Mouse (Mus musculus) hindbrain, embryonic 12.5 days (tissue): Measurements from ENCODE around the gene Vamp2. TPM values are rescaled to one million over a fixed set of nuclear protein-coding genes. Genes with fewer than 3 reads are reported as not detected.
A peak's percentile ranks its signal among the peaks of the same experiment; 100 is the strongest.

Experiments
- ATAC-seq: fragments of 200-750 bp; cut with Nextera tagmentation; 2 replicates; pipeline ENCODE4 v1.8.0; 2017; ENCODE audit warnings: moderate TSS enrichment; ENCODE audit not compliant: low FRiP score
- H3K27ac ChIP-seq: fragments of 300-500 bp; sonication (generic); 2 replicates; pipeline ENCODE4 v1.5.1; 2016; ENCODE audit warnings: mild to moderate bottlenecking
- H3K27me3 ChIP-seq: fragments of 300-500 bp; sonication (generic); 2 replicates; pipeline ENCODE4 v1.6.1; 2016; ENCODE audit warnings: mild to moderate bottlenecking
- H3K36me3 ChIP-seq: fragments of 300-500 bp; sonication (generic); 2 replicates; pipeline ENCODE4 v1.6.1; 2016; ENCODE audit warnings: mild to moderate bottlenecking
- H3K4me1 ChIP-seq: fragments of 300-500 bp; sonication (generic); 2 replicates; pipeline ENCODE4 v1.6.1; 2016
- H3K4me2 ChIP-seq: fragments of 300-500 bp; sonication (generic); replicated peaks from 2 replicates; pipeline ENCODE4 v1.6.1; 2016; ENCODE audit warnings: mild to moderate bottlenecking
- H3K4me3 ChIP-seq: fragments of 300-500 bp; sonication (generic); 2 replicates; pipeline ENCODE4 v1.5.1; 2016; ENCODE audit warnings: mild to moderate bottlenecking
- H3K9ac ChIP-seq: fragments of 300-500 bp; sonication (generic); 2 replicates; pipeline ENCODE4 v1.6.1; 2016; ENCODE audit warnings: mild to moderate bottlenecking, moderate library complexity
- H3K9me3 ChIP-seq: fragments of 300-500 bp; sonication (generic); replicated peaks from 2 replicates; pipeline ENCODE4 v1.6.1; 2016; ENCODE audit warnings: mild to moderate bottlenecking
- WGBS: fragments of 180-500 bp; shearing (Covaris S2); methylation state at CpG from one replicate; pipeline ENCODE4 v1.1.7; 2016; 5-methylcytosine and 5-hydroxymethylcytosine counted together
- polyA plus RNA-seq: library from polyadenylated mRNA; unstranded; fragments of >200 nt; fragmentation: Nextera tagmentation; extraction: Ambion mirVana; gene quantifications from 2 replicates; pipeline ENCODE4 v1.2.1, GENCODE M21; 2016

The Vamp2 gene
- polyA plus RNA-seq, 1 experiment from 2014 or later: 140 TPM

- Histone ChIP-seq H3K27me3 (no peaks in the 10 kb centered on the region), H3K4me3 (no peak overlapping the region), H3K4me1 (peaks cover 3% of the 10 kb centered on the region), H3K9ac (no peak overlapping the region; the same call in 1 of the 2 replicates), H3K36me3 (no peaks in the 10 kb centered on the region), H3K4me2 (no peak overlapping the region), H3K9me3 (no peaks in the 10 kb centered on the region), H3K27ac (no peak overlapping the region)
- 83% methylated on average over 9 of the region's 9 CpGs for WGBS
- no peak for ATAC-seq
Measured at GRCm38 (mm10) chr11:69077316-69077715, 11.0 kb upstream of the Vamp2 start.

DNA sequence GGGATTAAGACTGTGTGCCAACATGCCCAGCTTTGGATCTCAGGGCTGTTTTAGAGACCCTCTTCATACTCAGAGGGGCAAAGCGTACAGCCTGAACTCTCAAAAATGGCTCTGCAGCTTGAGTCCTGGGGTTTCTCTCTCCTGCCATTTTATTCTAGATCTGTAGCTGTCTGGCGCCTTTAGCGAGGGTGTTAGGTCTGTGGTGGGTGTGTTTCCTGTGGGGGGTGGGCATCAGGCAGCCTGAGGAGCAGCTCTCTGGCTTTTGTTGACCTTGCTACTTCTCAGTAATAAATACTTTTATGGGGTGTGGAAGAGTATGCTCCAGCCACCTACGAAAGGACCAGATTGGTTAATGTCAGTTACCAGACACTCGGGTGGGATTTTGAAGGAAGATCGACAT, 10.2 kb upstream of the Vamp2 start:
- no peaks in the 10 kb centered on the region for H3K9me3 ChIP-seq
- 77% methylated on average over 6 of the region's 6 CpGs for WGBS
- H3K4me2 ChIP-seq: no peak overlapping the region
- no peaks in the 10 kb centered on the region; the same call in 1 of the 2 replicates for H3K4me1 ChIP-seq
- no peaks in the 10 kb centered on the region for H3K36me3 ChIP-seq
- ATAC-seq: no peak
- no peaks in the 10 kb centered on the region for H3K27me3 ChIP-seq
- no peak overlapping the region for H3K9ac ChIP-seq
- H3K27ac ChIP-seq: no peak overlapping the region
- H3K4me3 ChIP-seq: no peak overlapping the region

GRCm38 (mm10) chr11:69078805-69079438, 9.4 kb upstream of the Vamp2 start:
- no peak for ATAC-seq
- Histone ChIP-seq H3K9me3 (no peaks in the 10 kb centered on the region), H3K27me3 (no peaks in the 10 kb centered on the region)

GRCm38 (mm10) chr11:69080102-69080854, 8.0 kb upstream of the Vamp2 start:
- Histone ChIP-seq H3K27me3 (no peaks in the 10 kb centered on the region), H3K27ac (no peak overlapping the region), H3K4me2 (no peak overlapping the region), H3K4me1 (no peaks in the 10 kb centered on the region), H3K36me3 (no peaks in the 10 kb centered on the region), H3K9me3 (no peaks in the 10 kb centered on the region), H3K9ac (no peak overlapping the region), H3K4me3 (no peak overlapping the region)
- no peak for ATAC-seq
- 87% methylated on average over 15 of the region's 15 CpGs for WGBS

More at GRCm38 (mm10) chr11:69078805-69079438, 9.4 kb upstream of the Vamp2 start:
- Histone ChIP-seq H3K27ac (no peak overlapping the region), H3K4me2 (no peak overlapping the region), H3K36me3 (no peaks in the 10 kb centered on the region), H3K4me3 (no peak overlapping the region), H3K9ac (no peak overlapping the region), H3K4me1 (no peaks in the 10 kb centered on the region)
- 85% methylated on average over 5 of the region's 5 CpGs for WGBS

- no peaks in the 10 kb centered on the region for H3K9me3 ChIP-seq
- no peaks in the 10 kb centered on the region for H3K27me3 ChIP-seq
- no peaks in the 10 kb centered on the region for H3K4me1 ChIP-seq
- H3K9ac ChIP-seq: no peak overlapping the region
- no peak for ATAC-seq
- no peak overlapping the region for H3K27ac ChIP-seq
- H3K4me2 ChIP-seq: no peak overlapping the region
- H3K36me3 ChIP-seq: no peaks in the 10 kb centered on the region
- no peak overlapping the region for H3K4me3 ChIP-seq
- 90% methylated on average over 8 of the region's 8 CpGs for WGBS
Measured at GRCm38 (mm10) chr11:69080855-69081222, 7.5 kb upstream of the Vamp2 start.

GRCm38 (mm10) chr11:69081613-69082012, 6.7 kb upstream of the Vamp2 start:
- Histone ChIP-seq H3K9ac (no peak overlapping the region), H3K4me2 (no peak overlapping the region), H3K27ac (no peak overlapping the region), H3K36me3 (no peaks in the 10 kb centered on the region), H3K9me3 (no peaks in the 10 kb centered on the region), H3K4me1 (no peaks in the 10 kb centered on the region), H3K27me3 (no peaks in the 10 kb centered on the region), H3K4me3 (no peak overlapping the region)
- no peak for ATAC-seq
- WGBS: 91% methylated on average over 7 of the region's 7 CpGs

DNA sequence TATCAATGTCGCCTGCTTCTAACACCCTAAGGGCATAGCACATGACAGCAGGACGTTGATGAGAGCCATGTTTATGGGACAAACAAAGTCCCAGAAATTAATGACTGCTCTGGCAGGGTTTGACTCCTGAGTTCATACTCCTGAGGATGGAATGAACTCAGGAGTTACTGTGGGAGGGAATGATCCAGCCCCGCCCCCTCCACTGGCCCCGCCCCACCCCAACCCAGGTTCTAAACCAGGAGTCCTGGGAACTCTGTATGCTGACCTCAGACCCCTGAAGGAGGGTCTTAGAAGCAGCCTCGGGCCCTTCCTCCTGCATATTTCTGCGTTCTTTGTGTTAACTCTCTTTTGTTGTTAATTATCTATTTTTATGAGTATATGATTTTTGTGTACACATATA, 2.7 kb upstream of the Vamp2 start:
- Histone ChIP-seq H3K27ac (no peak overlapping the region), H3K4me2 (no peak overlapping the region), H3K9me3 (no peaks in the 10 kb centered on the region), H3K27me3 (no peaks in the 10 kb centered on the region), H3K9ac (no peak overlapping the region), H3K4me1 (peaks cover 23% of the 10 kb centered on the region), H3K4me3 (no peak overlapping the region), H3K36me3 (peaks cover 5% of the 10 kb centered on the region; the same call in 1 of the 2 replicates)
- 70% methylated on average over 6 of the region's 6 CpGs for WGBS
- ATAC-seq: no peak

DNA sequence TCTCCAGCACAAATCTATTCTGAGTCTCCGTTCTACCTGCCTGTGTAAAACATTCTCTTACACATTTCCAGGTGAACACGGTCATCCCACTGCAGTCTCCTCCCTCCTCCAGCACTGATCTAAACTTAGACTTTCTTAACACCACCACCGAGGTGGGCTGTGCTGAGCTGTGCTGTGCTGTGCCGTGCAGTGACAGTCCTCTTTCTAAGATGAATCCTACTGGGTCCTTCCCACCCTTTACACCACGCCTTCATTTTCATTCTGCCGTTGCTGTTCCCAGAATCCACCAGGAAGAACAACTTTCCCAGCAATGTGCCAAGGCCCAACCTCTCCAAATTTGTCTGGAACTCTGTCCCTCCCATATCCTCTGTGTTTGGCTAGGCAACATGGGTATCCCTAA, 1.9 kb upstream of the Vamp2 start:
- H3K4me1 ChIP-seq: peaks cover 27% of the 10 kb centered on the region
- H3K9ac ChIP-seq: 0 out of 2 replicates have a peak overlapping the region, but pooled peaks have one; percentile 14
- no peak for ATAC-seq
- no peaks in the 10 kb centered on the region for H3K27me3 ChIP-seq
- H3K36me3 ChIP-seq: peaks cover 11% of the 10 kb centered on the region; the same call in 1 of the 2 replicates
- H3K4me3 ChIP-seq: no peak overlapping the region
- no peak overlapping the region for H3K4me2 ChIP-seq
- 65% methylated on average over 6 of the region's 6 CpGs for WGBS
- no peaks in the 10 kb centered on the region for H3K9me3 ChIP-seq
- H3K27ac ChIP-seq: peak overlapping the region; percentile 95; the same call in 1 of the 2 replicates

- Histone ChIP-seq H3K36me3 (peaks cover 18% of the 10 kb centered on the region; the same call in 1 of the 2 replicates), H3K27ac (peak overlapping the region; percentile 95), H3K27me3 (no peaks in the 10 kb centered on the region), H3K4me3 (no peak overlapping the region), H3K9me3 (no peaks in the 10 kb centered on the region), H3K9ac (no peak overlapping the region), H3K4me2 (no peak overlapping the region; the same call in 1 of the 2 replicates), H3K4me1 (peaks cover 30% of the 10 kb centered on the region)
- WGBS: 37% methylated on average over 4 of the region's 4 CpGs
- ATAC-seq: no peak
Measured at GRCm38 (mm10) chr11:69087082-69087481, 1.2 kb upstream of the Vamp2 start.

DNA sequence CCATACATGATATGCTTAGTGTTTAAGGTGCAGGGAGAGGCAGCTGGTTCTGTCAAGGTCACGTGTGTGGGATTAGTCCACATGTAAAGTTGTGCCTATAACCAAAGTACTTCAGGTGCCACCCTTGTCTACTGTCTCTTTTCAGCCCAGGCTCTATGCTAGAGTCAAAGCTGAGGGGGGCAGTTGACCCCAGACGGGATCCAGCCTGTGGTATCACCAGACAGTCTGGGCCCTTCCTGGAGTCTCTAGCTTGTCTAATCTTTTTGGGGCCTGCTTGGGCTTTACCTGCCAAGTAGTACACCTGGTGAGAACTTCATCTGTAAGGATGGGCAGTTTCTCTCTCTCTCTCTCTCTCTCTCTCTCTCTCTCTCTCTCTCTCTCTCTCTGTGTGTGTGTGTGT, 693 bp upstream of the Vamp2 start:
- Histone ChIP-seq H3K27me3 (no peaks in the 10 kb centered on the region), H3K9me3 (no peaks in the 10 kb centered on the region), H3K36me3 (peaks cover 22% of the 10 kb centered on the region; the same call in 1 of the 2 replicates), H3K9ac (peak overlapping the region; percentile 99; the same call in 1 of the 2 replicates), H3K4me3 (no peak overlapping the region), H3K4me1 (peaks cover 30% of the 10 kb centered on the region), H3K4me2 (peak overlapping the region; percentile 84), H3K27ac (peak overlapping the region; percentile 95; the same call in 1 of the 2 replicates)
- ATAC-seq: no peak
- 64% methylated on average over 2 of the region's 2 CpGs for WGBS

DNA sequence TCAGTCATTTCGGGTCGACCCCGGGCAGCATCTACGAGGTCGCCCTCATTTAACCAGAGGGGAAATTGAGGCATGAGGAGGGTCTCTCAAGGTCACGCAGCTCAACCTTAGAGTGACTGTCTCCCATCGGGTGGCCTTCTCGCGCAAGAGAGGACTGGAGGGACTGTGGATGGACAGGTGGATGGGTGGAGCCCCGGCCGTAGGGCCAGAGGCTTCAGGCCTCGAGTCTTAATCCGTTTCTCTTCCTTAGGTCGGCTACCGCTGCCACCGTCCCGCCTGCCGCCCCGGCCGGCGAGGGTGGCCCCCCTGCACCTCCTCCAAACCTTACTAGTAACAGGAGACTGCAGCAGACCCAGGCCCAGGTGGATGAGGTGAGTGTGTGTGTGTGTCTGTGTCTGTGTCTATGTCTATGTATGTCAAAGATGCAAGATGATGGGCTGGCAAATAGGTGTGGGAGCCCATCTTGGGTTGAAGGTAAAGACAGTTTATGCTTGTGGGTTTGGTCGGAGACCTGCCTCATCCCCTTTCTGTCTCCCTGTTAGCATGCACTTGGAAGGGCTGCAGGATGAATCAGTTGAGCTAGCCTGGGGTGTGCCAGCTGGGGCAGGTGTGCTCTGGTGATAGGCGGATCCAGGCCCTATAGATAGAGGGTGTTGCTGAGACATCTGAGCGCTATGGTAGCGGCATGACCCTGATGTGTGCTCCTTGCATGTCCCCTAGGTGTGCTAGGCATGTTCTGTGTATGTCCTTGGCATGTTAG, 746 bp downstream of the Vamp2 start:
- 11% methylated on average over 25 of the region's 25 CpGs for WGBS
- Histone ChIP-seq H3K4me2 (peak overlapping the region; percentile 84), H3K27ac (peak overlapping the region; percentile 95), H3K9ac (peak overlapping the region; percentile 99), H3K4me1 (peaks cover 30% of the 10 kb centered on the region), H3K9me3 (no peaks in the 10 kb centered on the region), H3K36me3 (peaks cover 24% of the 10 kb centered on the region; the same call in 1 of the 2 replicates), H3K4me3 (peak overlapping the region; percentile 98), H3K27me3 (no peaks in the 10 kb centered on the region)
- ATAC-seq: peak; percentile 38
